Mouse (Mus musculus) ES-Bruce4 (cell line): ENCODE data around the gene Frs2.

Experiments used
- CTCF ChIP-seq: IDR thresholded peaks from one replicate; pipeline ENCODE4 v1.8.1; 2011; ENCODE audit warnings: low read depth, low read length
- EP300 ChIP-seq: IDR thresholded peaks from 2 replicates; pipeline ENCODE4 v1.6.1; 2011; ENCODE audit warnings: low read depth, low read length; ENCODE audit not compliant: insufficient read depth
- POLR2A ChIP-seq: IDR thresholded peaks from one replicate; pipeline ENCODE4 v1.8.1; 2011; ENCODE audit warnings: low read length; ENCODE audit not compliant: insufficient read depth

DNA sequence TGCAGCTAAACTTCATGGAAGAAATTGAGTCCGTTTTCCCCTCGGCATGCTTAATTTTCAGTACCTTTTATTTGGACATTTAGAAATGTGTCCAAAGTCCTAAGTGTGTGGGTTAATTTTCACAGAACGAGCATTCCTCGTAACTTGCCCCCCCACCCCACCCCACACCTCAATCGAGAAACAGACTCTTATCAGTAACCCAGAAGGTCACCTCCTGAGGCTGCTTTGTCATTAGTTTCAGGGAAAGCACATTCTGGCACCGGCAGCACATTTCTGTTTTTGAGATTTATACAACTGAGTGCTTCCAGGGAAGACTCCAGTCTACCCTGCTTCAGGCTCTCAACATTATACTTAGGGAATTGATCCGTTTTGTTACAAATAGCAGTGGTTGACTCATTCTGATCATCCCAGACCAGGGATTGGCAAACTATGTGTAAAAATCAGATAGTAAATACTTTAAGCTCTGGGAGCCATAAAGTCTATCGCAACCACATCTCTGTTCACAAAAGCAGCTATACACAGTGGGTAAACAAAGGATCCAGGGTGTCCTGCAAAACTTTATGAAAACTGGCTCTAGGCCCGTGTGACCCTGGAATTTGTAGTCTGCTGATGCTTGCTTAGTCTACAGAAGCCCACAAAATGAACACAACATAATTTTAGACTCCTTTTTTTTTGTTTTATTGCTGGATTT lies 37.2 kb upstream of the Frs2 start:
- no peak for TF ChIP-seq CTCF
- no peak for TF ChIP-seq POLR2A
- TF ChIP-seq EP300, result no peak
